Mouse (Mus musculus) midbrain, embryonic 16.5 days (tissue): Measurements from ENCODE around the gene Kank1. TPM values are rescaled to one million over a fixed set of nuclear protein-coding genes. Genes with fewer than 3 reads are reported as not detected.
A peak's percentile ranks its signal among the peaks of the same experiment; 100 is the strongest.
"Not testable (repeated sequence)": the region's sequence is repeated elsewhere in the genome, so short reads cannot be mapped to it uniquely, and the experiment has no call there.

Source experiments
- ATAC-seq: fragments of 200-750 bp; cut with Nextera tagmentation; 2 replicates; pipeline ENCODE4 v1.8.0; 2017; ENCODE audit warnings: moderate TSS enrichment
- H3K27ac ChIP-seq: fragments of 300-500 bp; sonication (generic); 2 replicates; pipeline ENCODE4 v1.5.1; 2014; ENCODE audit warnings: mild to moderate bottlenecking, low read length, mixed read lengths
- H3K27me3 ChIP-seq: fragments of 300-500 bp; sonication (generic); 2 replicates; pipeline ENCODE4 v1.6.1; 2014; ENCODE audit warnings: low read depth, low read length, mixed read lengths; ENCODE audit not compliant: control insufficient read depth, insufficient read depth
- H3K36me3 ChIP-seq: fragments of 300-500 bp; sonication (generic); 2 replicates; pipeline ENCODE4 v1.6.1; 2014; ENCODE audit warnings: mild to moderate bottlenecking, low read length, moderate library complexity, mixed read lengths; ENCODE audit not compliant: control insufficient read depth, insufficient read depth
- H3K4me1 ChIP-seq: fragments of 300-500 bp; sonication (generic); 2 replicates; pipeline ENCODE4 v1.6.1; 2014; ENCODE audit warnings: mild to moderate bottlenecking, low read length, mixed read lengths; ENCODE audit not compliant: control insufficient read depth, insufficient read depth
- H3K4me2 ChIP-seq: fragments of 300-500 bp; sonication (generic); 2 replicates; pipeline ENCODE4 v1.6.1; 2014; ENCODE audit warnings: mild to moderate bottlenecking, low read length, mixed read lengths
- H3K4me3 ChIP-seq: fragments of 300-500 bp; sonication (generic); 2 replicates; pipeline ENCODE4 v1.5.1; 2014; ENCODE audit warnings: low read depth, mild to moderate bottlenecking, low read length, moderate library complexity, mixed read lengths
- H3K9ac ChIP-seq: fragments of 300-500 bp; sonication (generic); 2 replicates; pipeline ENCODE4 v1.6.1; 2014; ENCODE audit warnings: low read depth, low read length, mixed read lengths
- H3K9me3 ChIP-seq: fragments of 300-500 bp; sonication (generic); replicated peaks from 2 replicates; pipeline ENCODE4 v1.6.1; 2014; ENCODE audit warnings: mild to moderate bottlenecking, low read length, mixed read lengths; ENCODE audit not compliant: control insufficient read depth, poor library complexity, severe bottlenecking
- WGBS: fragments of 180-500 bp; shearing (Covaris S2); extraction: QIAGEN DNeasy Blood & Tissue Kit; methylation state at CpG from one replicate; pipeline ENCODE4 v1.1.7; 2014; 5-methylcytosine and 5-hydroxymethylcytosine counted together
- polyA plus RNA-seq: library from polyadenylated mRNA; unstranded; fragments of >200 nt; fragmentation: Nextera tagmentation; extraction: Ambion mirVana; gene quantifications from 2 replicates; pipeline ENCODE4 v1.2.1, GENCODE M21; 2015

Kank1 gene
- polyA plus RNA-seq, 1 experiment from 2014 or later = 8.4 TPM

DNA sequence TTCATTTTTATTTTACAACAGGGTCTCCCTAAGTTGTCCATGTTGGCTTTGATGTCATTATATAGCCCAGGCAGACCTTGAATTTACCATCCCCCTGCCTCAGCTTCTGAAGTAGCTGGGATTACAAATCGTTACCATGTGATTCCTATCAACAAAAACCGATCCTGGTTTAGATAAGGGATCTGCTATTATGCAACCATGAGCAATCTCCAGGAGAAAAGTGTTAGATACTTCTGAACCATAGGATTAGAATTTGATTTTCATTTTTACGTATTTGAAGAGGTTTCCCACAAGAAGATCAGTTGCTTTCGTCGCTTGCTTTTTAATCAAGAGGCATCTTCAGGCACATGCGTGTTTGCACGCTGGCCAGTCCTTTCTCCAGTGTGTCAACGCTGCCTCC is 224.0 kb downstream of the Kank1 start:
- H3K4me2 ChIP-seq = no peak overlapping the region
- WGBS = 97% methylated on average over 8 of the region's 8 CpGs
- peaks cover 3% of the 10 kb centered on the region; the same call in 1 of the 2 replicates for H3K4me1 ChIP-seq
- no peak overlapping the region for H3K9ac ChIP-seq
- H3K4me3 ChIP-seq = no peak overlapping the region
- H3K27ac ChIP-seq = no peak overlapping the region
- no peaks in the 10 kb centered on the region for H3K27me3 ChIP-seq
- no peaks in the 10 kb centered on the region for H3K36me3 ChIP-seq
- no peaks in the 10 kb centered on the region for H3K9me3 ChIP-seq
- no peak for ATAC-seq

DNA sequence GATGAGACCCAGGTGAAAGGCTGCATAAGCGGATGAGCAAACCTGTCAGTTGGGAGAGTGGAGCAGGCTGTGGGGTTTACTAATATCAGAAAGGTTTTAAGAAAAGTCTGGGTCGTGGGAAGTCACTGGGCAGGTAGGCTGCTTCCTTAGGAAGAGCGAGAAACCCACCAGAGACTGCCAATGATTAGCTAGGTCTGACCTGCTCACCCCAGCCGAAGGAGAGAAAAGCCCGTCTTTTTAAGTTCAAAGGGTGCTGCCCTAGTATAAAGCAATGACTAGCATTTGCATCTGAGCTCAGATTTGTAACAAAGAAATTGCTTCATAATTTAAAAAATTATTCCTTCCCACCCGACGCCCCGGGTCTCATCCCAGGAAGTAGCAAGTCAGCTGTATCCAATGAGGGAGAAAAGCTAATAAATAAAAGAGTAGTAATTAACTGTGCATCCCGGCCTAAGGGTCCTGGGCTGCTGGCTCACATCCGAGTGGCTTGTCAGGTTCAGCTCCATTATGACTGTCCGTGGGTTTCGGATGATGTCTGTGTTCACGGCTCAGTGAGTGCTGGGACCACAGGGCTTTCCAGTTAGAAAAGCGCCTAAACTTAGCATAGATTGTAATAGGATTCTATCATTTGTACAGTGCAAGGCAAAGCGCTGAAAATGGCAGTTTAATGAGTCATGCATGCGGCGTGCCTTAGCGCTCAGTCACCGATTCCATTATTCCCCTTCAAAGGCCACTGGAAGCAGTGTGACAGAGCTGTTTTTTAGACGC is 225.0 kb downstream of the Kank1 start:
- Histone ChIP-seq H3K9ac (no peak overlapping the region), H3K36me3 (no peaks in the 10 kb centered on the region), H3K9me3 (no peaks in the 10 kb centered on the region), H3K27ac (no peak overlapping the region), H3K4me2 (peak overlapping the region; percentile 36), H3K4me1 (peaks cover 3% of the 10 kb centered on the region; the same call in 1 of the 2 replicates), H3K27me3 (no peaks in the 10 kb centered on the region), H3K4me3 (no peak overlapping the region)
- WGBS = 47% methylated on average over 20 of the region's 20 CpGs
- peak; percentile 56; the same call in 1 of the 2 replicates for ATAC-seq

DNA sequence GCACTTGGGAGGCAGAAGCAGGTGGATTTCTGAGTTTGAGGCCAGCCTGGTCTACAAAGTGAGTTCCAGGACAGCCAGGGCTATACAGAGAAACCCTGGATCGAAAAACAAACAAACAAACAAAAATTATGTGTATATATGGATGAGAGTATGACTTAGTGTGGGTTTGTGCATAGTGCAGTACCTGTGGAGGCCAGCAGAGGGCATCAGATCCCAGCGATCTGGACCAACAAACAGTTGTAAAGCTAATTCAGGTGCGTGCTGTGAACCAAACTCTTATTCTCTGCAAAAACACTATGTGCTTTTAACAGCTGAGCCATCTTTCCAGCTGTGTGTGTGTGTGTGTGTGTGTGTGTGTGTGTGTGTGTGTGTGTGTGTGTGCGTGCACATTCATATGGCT is 239.0 kb downstream of the Kank1 start:
- not testable (repeated sequence) for ATAC-seq, H3K9me3 ChIP-seq

DNA sequence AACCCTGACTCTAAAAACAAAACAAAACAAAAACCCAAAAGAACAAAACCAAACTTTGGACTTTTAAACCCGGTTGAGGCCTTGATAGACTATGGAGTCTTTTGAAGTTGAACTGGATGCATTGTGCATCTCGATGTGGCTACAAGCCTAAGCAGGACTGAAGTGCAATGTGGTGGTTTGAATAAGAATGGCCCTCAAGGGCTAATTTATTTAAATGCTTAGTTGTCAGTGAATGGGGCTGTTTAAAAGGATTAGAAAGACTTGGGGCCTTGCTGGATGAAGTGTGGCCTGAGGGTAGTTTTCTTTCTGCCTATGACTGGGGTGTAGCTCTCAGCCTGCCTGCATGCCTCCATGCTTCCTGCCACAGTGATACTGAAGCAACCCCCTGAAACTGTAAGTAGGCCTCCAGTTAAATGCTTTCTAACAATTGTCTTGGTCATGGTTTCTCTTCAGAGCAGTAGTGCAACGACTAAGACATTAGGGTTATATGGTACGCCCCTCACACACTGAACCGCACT is 242.4 kb downstream of the Kank1 start:
- H3K27ac ChIP-seq = no peak overlapping the region
- ATAC-seq = no peak
- no peak overlapping the region for H3K4me2 ChIP-seq
- no peaks in the 10 kb centered on the region; the same call in 1 of the 2 replicates for H3K9me3 ChIP-seq
- H3K27me3 ChIP-seq = no peaks in the 10 kb centered on the region
- no peaks in the 10 kb centered on the region for H3K4me1 ChIP-seq
- no peak overlapping the region for H3K9ac ChIP-seq
- WGBS = 58% methylated on average over 5 of the region's 5 CpGs
- H3K36me3 ChIP-seq = no peaks in the 10 kb centered on the region
- no peak overlapping the region for H3K4me3 ChIP-seq

More for the DNA sequence above, 239.0 kb downstream of the Kank1 start:
- not testable (repeated sequence) for H3K4me1 ChIP-seq, H3K4me3 ChIP-seq, H3K9ac ChIP-seq, H3K4me2 ChIP-seq, H3K27me3 ChIP-seq, H3K27ac ChIP-seq, H3K36me3 ChIP-seq
- 71% methylated on average over 4 of the region's 4 CpGs for WGBS

DNA sequence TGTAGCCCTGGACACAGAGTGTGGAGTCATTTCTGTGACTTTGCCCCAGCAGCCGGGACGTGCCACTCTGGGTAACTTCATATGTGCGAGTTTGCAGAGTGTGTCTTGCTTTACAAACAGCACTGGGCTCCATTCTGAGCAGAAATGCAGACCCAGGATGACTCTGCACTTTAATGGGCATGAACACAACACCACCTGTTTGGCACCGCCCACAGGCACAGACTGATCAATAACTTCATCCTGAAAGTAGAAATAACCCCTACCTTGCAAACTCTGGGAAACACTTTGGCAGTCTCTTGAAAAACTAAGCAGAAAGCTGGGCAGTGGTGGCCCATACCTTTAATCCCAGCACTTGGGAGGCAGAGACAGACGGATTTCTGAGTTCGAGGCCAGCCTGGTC is 244.0 kb downstream of the Kank1 start:
- H3K9me3 ChIP-seq = no peaks in the 10 kb centered on the region; the same call in 1 of the 2 replicates
- H3K4me1 ChIP-seq = no peaks in the 10 kb centered on the region
- no peaks in the 10 kb centered on the region for H3K36me3 ChIP-seq
- H3K9ac ChIP-seq = no peak overlapping the region
- H3K4me2 ChIP-seq = no peak overlapping the region
- H3K27me3 ChIP-seq = no peaks in the 10 kb centered on the region
- no peak overlapping the region for H3K27ac ChIP-seq
- WGBS = 89% methylated on average over 6 of the region's 6 CpGs
- no peak for ATAC-seq
- no peak overlapping the region for H3K4me3 ChIP-seq

Other genes starting within 250 kb of the Kank1 start
- 0.15 and 0.34 TPM in 2 replicates for gene Dock8, start 237.4 kb upstream of the Kank1 start, polyA plus RNA-seq